Mouse (Mus musculus) effector memory CD4-positive, alpha-beta T cell, adult 7 months (primary cell): Measurements from ENCODE around the gene Nudt17. TPM values are rescaled to one million over a fixed set of nuclear protein-coding genes. Genes with fewer than 3 reads are reported as not detected.

Source experiments
- polyA plus RNA-seq: library from polyadenylated mRNA; unstranded; fragments of 100-300 nt; shearing (Covaris generic); gene quantifications from one replicate; pipeline ENCODE4 v1.2.1, GENCODE M21; 2017

Gene Nudt17
- 2.4 TPM for polyA plus RNA-seq

GRCm38 (mm10) chr3:96707903-96708683 is at the start of gene Nudt17:
Gene Nudt17 (minus strand): TSS chr3:96708562.

GRCm38 (mm10) chr3:96727343-96727827 is 19.0 kb upstream of the Nudt17 start, which contains the start of the genes Polr3c and Rnf115:
Gene Polr3c (minus strand): TSS chr3:96727628.
Gene Rnf115 (plus strand): TSS chr3:96727664.

DNA sequence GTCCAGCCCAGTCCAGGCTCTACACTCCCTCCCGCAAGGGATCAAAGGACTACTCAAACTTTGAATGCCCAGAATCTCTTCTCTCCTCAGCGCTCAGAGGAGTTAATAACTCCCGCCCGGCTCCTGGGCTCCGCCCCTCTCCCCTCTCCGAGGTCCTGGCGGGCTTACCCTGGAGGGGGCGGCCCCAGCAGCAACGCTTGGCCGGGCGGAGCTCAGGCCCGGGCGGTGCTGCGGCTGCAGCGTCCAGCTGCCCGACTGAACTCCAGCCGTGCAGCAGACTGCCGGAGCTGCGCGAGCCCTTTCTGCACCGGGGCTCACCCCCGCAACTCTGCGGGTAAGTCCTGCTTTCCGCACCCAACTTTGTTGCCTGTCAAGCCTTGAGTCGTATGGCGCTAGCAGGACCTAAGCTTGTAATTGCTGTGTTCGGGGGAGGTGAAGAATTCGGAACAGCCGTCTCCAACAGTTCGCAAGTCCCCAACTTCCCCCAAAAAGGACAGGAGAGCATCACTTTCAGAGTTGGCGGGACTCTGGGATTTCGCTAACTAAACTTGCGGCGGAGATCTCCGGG is 12.1 kb downstream of the Nudt17 start, which contains the start of gene Pias3:
Gene Pias3 (plus strand): TSS at position 187 of the 568 bp plus-strand sequence.

DNA sequence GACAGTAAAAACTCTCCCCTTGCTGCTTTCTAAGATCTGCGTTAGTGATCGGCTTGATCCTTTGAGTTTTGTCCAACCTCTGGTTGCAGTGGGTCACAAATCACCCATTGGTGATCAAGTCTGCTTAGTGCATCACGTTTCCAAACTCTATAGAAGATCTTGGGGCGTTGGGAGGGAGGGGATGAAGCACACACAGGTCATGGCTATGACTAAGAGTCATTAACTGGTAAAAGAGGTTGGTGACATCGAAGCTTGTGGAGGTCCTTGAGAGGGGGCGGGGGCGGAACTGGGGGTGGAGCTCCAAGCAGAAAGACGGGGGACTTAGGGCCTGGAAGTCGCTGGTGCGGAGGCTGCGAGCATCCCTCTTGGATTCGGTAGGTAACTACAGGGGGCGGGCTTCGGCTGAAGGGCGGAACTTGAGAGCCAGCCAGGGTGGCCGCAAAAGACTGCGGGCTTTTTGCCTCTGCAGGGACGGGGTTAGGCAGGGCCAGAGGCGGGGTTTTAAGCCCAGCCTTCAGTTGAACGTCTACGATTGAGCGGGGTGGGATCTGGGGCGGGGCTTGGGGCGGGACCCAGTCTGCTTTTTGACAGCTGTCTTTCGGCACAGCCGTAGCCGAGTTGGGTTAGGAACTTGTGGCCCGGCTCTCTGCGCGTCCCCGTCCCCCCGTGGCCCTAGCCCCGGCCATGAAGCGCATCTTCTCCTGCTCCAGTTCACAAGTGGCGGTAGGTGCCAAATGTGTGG is 38.5 kb downstream of the Nudt17 start, which contains the start of gene Ankrd35:
Gene Ankrd35 (plus strand): TSS at position 405 of the 742 bp plus-strand sequence.

Other genes with a start within 250 kb of the Nudt17 start
- 0.44 TPM for gene Hfe2, start 183.4 kb downstream of the Nudt17 start, polyA plus RNA-seq
- 473 TPM for gene Txnip, start 150.6 kb downstream of the Nudt17 start, polyA plus RNA-seq
- gene Gm16253, start 131.6 kb downstream of the Nudt17 start, polyA plus RNA-seq = not detected
- 18.4 TPM for gene Polr3gl, start 114.4 kb downstream of the Nudt17 start, polyA plus RNA-seq
- gene Ankrd34a, start 111.9 kb downstream of the Nudt17 start, polyA plus RNA-seq = not detected
- 0.45 TPM for gene Lix1l, start 107.4 kb downstream of the Nudt17 start, polyA plus RNA-seq
- gene Rbm8a, start 78.6 kb downstream of the Nudt17 start, polyA plus RNA-seq = 189 TPM
- gene Pex11b, start 73.2 kb downstream of the Nudt17 start, polyA plus RNA-seq = 22.0 TPM
- not detected for gene Gm42957, start 73.1 kb downstream of the Nudt17 start, polyA plus RNA-seq
- 0.29 TPM for gene Itga10, start 63.0 kb downstream of the Nudt17 start, polyA plus RNA-seq
- gene Ankrd35, start 38.4 kb downstream of the Nudt17 start, polyA plus RNA-seq = 4.7 TPM
- gene Pias3, start 12.2 kb downstream of the Nudt17 start, polyA plus RNA-seq = 9.8 TPM
- gene Polr3c, start 19.1 kb upstream of the Nudt17 start, polyA plus RNA-seq = 50.8 TPM
- 103 TPM for gene Rnf115, start 19.1 kb upstream of the Nudt17 start, polyA plus RNA-seq
- 0.88 TPM for gene Pdzk1, start 120.7 kb upstream of the Nudt17 start, polyA plus RNA-seq
- 6.7 TPM for gene Cd160, start 120.8 kb upstream of the Nudt17 start, polyA plus RNA-seq
- not detected for gene Gja5, start 196.1 kb upstream of the Nudt17 start, polyA plus RNA-seq
- gene Gpr89, start 196.8 kb upstream of the Nudt17 start, polyA plus RNA-seq = 23.1 TPM
- gene Gja8, start 217.5 kb upstream of the Nudt17 start, polyA plus RNA-seq = 0.35 TPM